Mouse (Mus musculus): ENCODE results near the gene Chd3. TPM values are rescaled to one million over a fixed set of nuclear protein-coding genes. Genes with fewer than 3 reads are reported as not detected.

The Chd3 gene
- total and polyA plus RNA-seq, 2 experiments from 2014 or later = 58.9 to 298 TPM

DNA sequence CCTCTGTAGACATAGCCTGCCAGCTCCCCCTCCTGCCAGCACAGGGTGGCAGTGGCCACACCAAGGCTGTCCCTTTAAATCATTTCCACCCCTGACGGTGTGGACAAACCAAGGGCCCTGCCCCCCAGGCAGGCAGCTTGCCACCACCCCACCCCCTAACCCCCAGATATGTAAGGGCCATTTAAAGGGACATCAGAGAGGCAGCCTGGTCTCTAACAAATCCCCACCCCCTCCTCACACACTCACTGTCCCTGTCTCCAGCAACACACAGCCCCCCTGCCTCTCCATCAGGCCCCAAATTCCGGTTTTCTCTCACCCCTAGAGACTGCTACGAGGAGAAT lies 46.1 kb upstream of the Chd3 start:
- H3K27me3 ChIP-seq (ENCODE audit: insufficient read depth, low read length) = no peaks in the 10 kb centered on the region
- WGBS = 2% methylated on average over 3 of the region's 3 CpGs
- peak overlapping the region; percentile 98 for H3K27ac ChIP-seq (ENCODE audit: low read depth, low read length)
- 0 out of 2 replicates have a peak, but pooled peaks cover 4% of the 10 kb centered on the region for H3K36me3 ChIP-seq (ENCODE audit: insufficient read depth, low read length)
- DNase-seq (ENCODE audit: low spot score) (peak; percentile 89), ATAC-seq (ENCODE audit: low FRiP score) (peak; percentile 21)
- peak overlapping the region; percentile 98 for H3K9ac ChIP-seq (replicated peaks; ENCODE audit: low read length, poor library complexity, severe bottlenecking)
- peaks cover 33% of the 10 kb centered on the region for H3K4me1 ChIP-seq (ENCODE audit: insufficient read depth, low read length)
- peak overlapping the region; percentile 71 for H3K4me3 ChIP-seq (ENCODE audit: low read depth, low read length)
- no peaks in the 10 kb centered on the region for H3K9me3 ChIP-seq (ENCODE audit: low read length)
- peak; percentile 39; the same call in 1 of the 2 replicates for TF ChIP-seq CTCF (IDR thresholded peaks at IDR 0.05)
- peak overlapping the region; percentile 94 for H3K4me2 ChIP-seq (ENCODE audit: low read depth, low read length, poor library complexity, severe bottlenecking)

DNA sequence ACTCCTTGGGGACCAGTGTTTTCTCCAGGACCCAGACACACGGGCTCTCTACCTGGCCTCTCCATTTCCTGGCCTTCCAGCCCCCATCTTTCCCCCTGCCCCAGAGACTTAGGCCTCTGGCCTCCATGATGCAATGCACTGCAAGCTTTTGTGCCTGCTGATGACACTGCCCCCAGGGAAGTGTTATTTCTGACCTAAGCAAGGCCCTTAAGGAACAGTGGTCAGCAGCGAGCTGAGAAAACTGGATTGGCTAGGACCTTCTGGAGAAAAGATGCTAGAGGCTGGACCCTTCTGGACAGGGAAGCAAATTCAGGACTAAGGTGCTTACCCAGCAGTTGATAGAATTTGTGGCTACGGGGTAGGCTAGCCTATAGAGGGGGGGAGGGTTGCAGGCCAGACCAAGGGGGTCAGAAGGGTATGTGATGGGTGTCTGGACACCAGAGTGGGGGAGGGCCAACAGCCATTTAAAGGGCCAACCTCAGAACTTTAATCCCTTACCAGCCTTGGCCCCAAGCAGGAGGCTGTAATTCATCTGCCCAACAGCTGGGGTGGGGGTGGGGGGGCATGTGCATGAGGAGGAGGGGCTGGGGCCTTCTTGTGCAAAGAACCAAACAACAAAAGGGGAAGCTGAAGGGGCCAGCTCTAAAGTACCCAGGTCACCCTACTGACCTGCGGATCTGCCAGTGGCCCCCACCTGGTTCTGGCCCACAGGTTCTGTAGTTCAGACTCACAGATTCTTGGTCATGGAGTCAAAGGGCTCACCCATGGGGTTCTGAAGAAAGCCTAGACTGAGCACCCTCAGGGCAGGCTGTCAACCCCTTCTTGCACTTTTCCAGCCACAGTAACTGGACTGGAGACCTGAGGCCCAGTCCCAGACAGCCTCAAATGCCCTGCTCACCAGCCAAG lies 45.5 kb upstream of the Chd3 start:
- DNase-seq (ENCODE audit: low spot score) = no peak

DNA sequence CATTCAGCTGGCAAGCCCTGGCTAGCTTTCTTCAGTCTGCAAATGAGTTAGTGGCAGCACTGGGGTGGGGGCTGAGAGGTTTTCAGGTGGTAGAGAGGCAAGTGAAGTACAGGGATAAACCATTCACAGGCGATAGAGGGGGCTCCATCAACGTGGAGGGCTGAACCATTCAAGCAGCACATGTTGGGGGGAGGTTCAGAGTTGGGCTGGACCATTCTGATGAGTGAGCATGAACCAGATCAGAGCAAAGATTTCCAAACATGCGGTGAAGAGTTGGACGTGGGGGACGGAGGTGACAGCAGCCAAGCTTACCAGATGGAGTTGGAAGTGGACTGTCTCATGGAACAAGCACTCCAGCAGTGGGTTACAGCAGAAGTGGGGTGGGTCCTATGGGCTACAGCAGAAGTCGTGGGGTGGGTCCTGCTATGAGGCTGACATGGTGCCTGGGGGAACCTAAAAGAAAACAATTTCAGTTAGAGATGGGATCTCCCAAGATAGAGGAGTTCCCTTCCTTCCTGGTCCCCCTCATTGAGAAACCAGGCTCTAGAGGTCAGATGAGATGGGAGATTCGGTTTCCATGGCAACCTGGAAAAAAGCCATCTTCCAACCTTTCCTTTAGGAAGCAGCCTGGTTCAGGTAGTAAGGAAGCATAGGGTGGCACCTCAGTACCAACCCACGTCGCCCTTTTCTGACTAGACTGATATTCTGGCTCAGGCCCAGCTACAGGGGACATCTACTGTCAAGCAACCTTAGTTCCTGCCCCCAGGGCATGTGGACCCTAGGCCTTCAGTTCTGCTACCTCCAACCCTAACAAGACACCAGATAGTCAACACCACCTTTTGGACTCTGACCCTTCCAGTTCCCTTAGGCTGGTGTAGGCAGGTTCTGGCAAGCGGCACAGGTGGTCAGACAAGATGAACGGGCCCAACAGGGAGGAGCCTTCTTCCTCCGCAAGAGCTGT lies 44.3 kb upstream of the Chd3 start, which contains the start of gene Kdm6b:
TSS of gene Kdm6b (minus strand) at position 455 of the 961 bp plus-strand sequence.
- H3K4me2 ChIP-seq (ENCODE audit: low read depth, low read length, poor library complexity, severe bottlenecking) = peak within 1 kb of the TSS; percentile 94

More for the DNA sequence above, 45.5 kb upstream of the Chd3 start:
- peak overlapping the region; percentile 71 for H3K4me3 ChIP-seq (ENCODE audit: low read depth, low read length)
- H3K4me2 ChIP-seq (ENCODE audit: low read depth, low read length, poor library complexity, severe bottlenecking) = peak overlapping the region; percentile 94
- WGBS = 13% methylated on average over 4 of the region's 4 CpGs
- peak overlapping the region; percentile 98 for H3K9ac ChIP-seq (replicated peaks; ENCODE audit: low read length, poor library complexity, severe bottlenecking)
- H3K4me1 ChIP-seq (ENCODE audit: insufficient read depth, low read length) = peaks cover 30% of the 10 kb centered on the region
- peak overlapping the region; percentile 98 for H3K27ac ChIP-seq (ENCODE audit: low read depth, low read length)
- ATAC-seq (ENCODE audit: low FRiP score) = no peak
- no peak for TF ChIP-seq CTCF (IDR thresholded peaks at IDR 0.05)
- H3K27me3 ChIP-seq (ENCODE audit: insufficient read depth, low read length) = no peaks in the 10 kb centered on the region
- no peaks in the 10 kb centered on the region for H3K9me3 ChIP-seq (ENCODE audit: low read length)
- 0 out of 2 replicates have a peak, but pooled peaks cover 4% of the 10 kb centered on the region for H3K36me3 ChIP-seq (ENCODE audit: insufficient read depth, low read length)

DNA sequence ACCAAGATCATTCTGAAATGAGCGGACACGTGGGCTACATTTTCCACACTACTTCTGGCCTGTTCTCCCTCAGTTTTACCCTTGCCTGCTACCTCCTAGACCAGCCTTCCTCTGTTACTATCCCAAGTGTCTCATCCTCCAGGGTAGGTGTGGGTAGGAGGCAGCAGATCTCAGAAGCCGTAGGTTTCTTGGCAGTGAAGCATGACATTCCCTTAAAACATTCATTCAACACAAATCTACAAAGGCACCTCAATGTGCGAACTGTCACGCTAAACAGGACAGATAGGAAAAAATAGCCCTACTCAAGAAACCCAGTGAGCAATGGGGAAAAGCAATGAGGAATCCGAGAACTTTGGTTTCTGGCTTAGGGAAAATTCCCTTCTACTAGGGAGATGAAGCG lies 43.3 kb upstream of the Chd3 start:
- H3K4me2 ChIP-seq (ENCODE audit: low read depth, low read length, poor library complexity, severe bottlenecking) = peak overlapping the region; percentile 94
- peaks cover 10% of the 10 kb centered on the region for H3K36me3 ChIP-seq (ENCODE audit: insufficient read depth, low read length)
- H3K27me3 ChIP-seq (ENCODE audit: insufficient read depth, low read length) = no peaks in the 10 kb centered on the region
- TF ChIP-seq CTCF (IDR thresholded peaks at IDR 0.05) = no peak
- no peak for ATAC-seq (ENCODE audit: low FRiP score)
- peak overlapping the region; percentile 98 for H3K9ac ChIP-seq (replicated peaks; ENCODE audit: low read length, poor library complexity, severe bottlenecking)
- DNase-seq (ENCODE audit: low spot score) = no peak
- 54% methylated on average over 7 of the region's 7 CpGs for WGBS
- H3K4me1 ChIP-seq (ENCODE audit: insufficient read depth, low read length) = peaks cover 35% of the 10 kb centered on the region
- peak overlapping the region; percentile 57 for H3K27ac ChIP-seq (ENCODE audit: low read depth, low read length)
- no peaks in the 10 kb centered on the region for H3K9me3 ChIP-seq (ENCODE audit: low read length)
- peak overlapping the region; percentile 71; the same call in 1 of the 2 replicates for H3K4me3 ChIP-seq (ENCODE audit: low read depth, low read length)

More for the DNA sequence above, 44.3 kb upstream of the Chd3 start, which contains the start of gene Kdm6b:
- Histone ChIP-seq H3K27ac (ENCODE audit: low read depth, low read length) (peak within 1 kb of the TSS; percentile 98), H3K4me1 (ENCODE audit: insufficient read depth, low read length) (peaks cover 28% of the 10 kb centered on the region), H3K9ac (replicated peaks; ENCODE audit: low read length, poor library complexity, severe bottlenecking) (peak within 1 kb of the TSS; percentile 98), H3K36me3 (ENCODE audit: insufficient read depth, low read length) (0 out of 2 replicates have a peak, but pooled peaks cover 4% of the 10 kb centered on the region), H3K27me3 (ENCODE audit: insufficient read depth, low read length) (no peaks in the 10 kb centered on the region), H3K9me3 (ENCODE audit: low read length) (no peaks in the 10 kb centered on the region), H3K4me3 (ENCODE audit: low read depth, low read length) (peak within 1 kb of the TSS; percentile 71)
- TF ChIP-seq CTCF (IDR thresholded peaks at IDR 0.05) = peak; percentile 41
- WGBS = 31% methylated on average over 12 of the region's 12 CpGs
- DNase-seq (ENCODE audit: low spot score) (peak; percentile 86), ATAC-seq (ENCODE audit: low FRiP score) (no peak)

DNA sequence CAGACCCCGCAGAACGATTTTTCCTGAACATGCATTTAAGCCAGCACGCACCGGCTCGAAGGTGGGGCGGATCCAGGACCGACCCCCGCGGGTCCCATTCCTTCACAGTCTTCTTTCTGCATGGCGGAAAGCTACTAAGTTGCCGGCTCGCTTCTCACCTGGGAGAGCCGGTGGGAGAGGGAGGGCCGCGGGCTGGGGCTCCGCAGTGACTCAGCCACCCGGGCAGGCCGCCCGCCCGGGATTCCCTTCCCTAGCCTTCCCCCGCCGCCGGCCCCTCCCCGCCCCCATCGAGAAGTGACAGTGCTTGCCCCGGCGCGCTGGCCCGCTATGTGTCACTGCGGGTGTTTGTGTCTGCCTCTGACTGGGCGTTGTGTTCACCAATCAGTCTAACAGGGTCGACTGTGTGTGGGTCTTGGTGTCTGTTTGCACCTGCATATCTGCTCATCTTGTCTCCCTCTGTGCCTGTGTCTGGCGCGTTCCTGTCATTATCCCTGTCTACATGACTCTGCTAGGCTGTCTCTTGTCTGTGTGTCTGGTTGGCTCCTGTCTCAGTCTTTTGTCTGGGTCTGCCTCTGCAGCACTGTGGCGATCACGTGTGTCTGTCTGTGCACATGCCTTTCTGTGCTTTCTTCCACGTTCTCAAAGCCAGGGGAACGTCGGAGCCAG lies 42.5 kb upstream of the Chd3 start:
- H3K4me3 ChIP-seq (ENCODE audit: low read depth, low read length) = peak overlapping the region; percentile 73
- DNase-seq (ENCODE audit: low spot score) (peak; percentile 61), ATAC-seq (ENCODE audit: low FRiP score) (no peak)
- WGBS = under 1% methylated on average over 39 of the region's 39 CpGs
- no peak for TF ChIP-seq CTCF (IDR thresholded peaks at IDR 0.05)
- H3K27me3 ChIP-seq (ENCODE audit: insufficient read depth, low read length) = no peaks in the 10 kb centered on the region
- H3K27ac ChIP-seq (ENCODE audit: low read depth, low read length) = peak overlapping the region; percentile 89
- H3K9ac ChIP-seq (replicated peaks; ENCODE audit: low read length, poor library complexity, severe bottlenecking) = peak overlapping the region; percentile 98
- H3K4me2 ChIP-seq (ENCODE audit: low read depth, low read length, poor library complexity, severe bottlenecking) = peak overlapping the region; percentile 94
- H3K9me3 ChIP-seq (ENCODE audit: low read length) = no peaks in the 10 kb centered on the region
- H3K4me1 ChIP-seq (ENCODE audit: insufficient read depth, low read length) = peaks cover 35% of the 10 kb centered on the region
- H3K36me3 ChIP-seq (ENCODE audit: insufficient read depth, low read length) = peaks cover 18% of the 10 kb centered on the region

Measured in midbrain, postnatal 0 days (tissue).